Mouse (Mus musculus): Measurements from ENCODE around the gene Kcnh1.

Kcnh1 gene

GRCm38 (mm10) chr1:192190508-192191321 lies at the start of gene Kcnh1:
Gene Kcnh1, plus strand, starts transcription at chr1:192190774.
- peak; percentile 91 to 92 for DNase-seq

- DNase-seq = no peak
Observed at GRCm38 (mm10) chr1:192151179-192151578, 39.4 kb upstream of the Kcnh1 start.

GRCm38 (mm10) chr1:192171477-192171876 lies 19.1 kb upstream of the Kcnh1 start:
- no peak for DNase-seq

GRCm38 (mm10) chr1:192179877-192180276 lies 10.7 kb upstream of the Kcnh1 start:
- no peak for DNase-seq

GRCm38 (mm10) chr1:192181696-192182257 lies 8.8 kb upstream of the Kcnh1 start:
- DNase-seq = no peak

GRCm38 (mm10) chr1:192189056-192189455 lies 1.5 kb upstream of the Kcnh1 start:
- peak in 1 of 2 experiments; percentile 18 for DNase-seq

GRCm38 (mm10) chr1:192189771-192190170 lies 803 bp upstream of the Kcnh1 start:
- DNase-seq = no peak

- DNase-seq = peak; percentile 15 to 26
Observed at GRCm38 (mm10) chr1:192191322-192191639, 707 bp downstream of the Kcnh1 start.

- no peak for DNase-seq
Observed at GRCm38 (mm10) chr1:192191859-192192258, 1.3 kb downstream of the Kcnh1 start.

GRCm38 (mm10) chr1:192192710-192193109 lies 2.1 kb downstream of the Kcnh1 start:
- DNase-seq = no peak

- DNase-seq = peak; percentile 36 to 66
Observed at GRCm38 (mm10) chr1:192193656-192194055, 3.1 kb downstream of the Kcnh1 start.

GRCm38 (mm10) chr1:192197495-192197894 lies 6.9 kb downstream of the Kcnh1 start:
- DNase-seq = peak; percentile 8 to 40

GRCm38 (mm10) chr1:192202936-192203335 lies 12.4 kb downstream of the Kcnh1 start:
- DNase-seq = no peak

- DNase-seq = no peak
Observed at GRCm38 (mm10) chr1:192207956-192208355, 17.4 kb downstream of the Kcnh1 start.

- no peak for DNase-seq
Observed at GRCm38 (mm10) chr1:192212448-192212847, 21.9 kb downstream of the Kcnh1 start.

- no peak for DNase-seq
Observed at GRCm38 (mm10) chr1:192214666-192215065, 24.1 kb downstream of the Kcnh1 start.

- DNase-seq = no peak
Observed at GRCm38 (mm10) chr1:192220156-192220555, 29.6 kb downstream of the Kcnh1 start.

- no peak for DNase-seq
Observed at GRCm38 (mm10) chr1:192224161-192224560, 33.6 kb downstream of the Kcnh1 start.

- no peak for DNase-seq
Observed at GRCm38 (mm10) chr1:192232696-192233095, 42.1 kb downstream of the Kcnh1 start.

GRCm38 (mm10) chr1:192246836-192247235 lies 56.3 kb downstream of the Kcnh1 start:
- no peak for DNase-seq

- DNase-seq = no peak
Observed at GRCm38 (mm10) chr1:192259146-192259545, 68.6 kb downstream of the Kcnh1 start.

- no peak for DNase-seq
Observed at GRCm38 (mm10) chr1:192259616-192260015, 69.0 kb downstream of the Kcnh1 start.

GRCm38 (mm10) chr1:192265704-192266103 lies 75.1 kb downstream of the Kcnh1 start:
- no peak for DNase-seq

GRCm38 (mm10) chr1:192266956-192267355 lies 76.4 kb downstream of the Kcnh1 start:
- no peak for DNase-seq

- no peak for DNase-seq
Observed at GRCm38 (mm10) chr1:192268878-192269277, 78.3 kb downstream of the Kcnh1 start.
